Mouse (Mus musculus): ENCODE measurements around the gene Rnf186. TPM values are rescaled to one million over a fixed set of nuclear protein-coding genes. Genes with fewer than 3 reads are reported as not detected.

Gene Rnf186
- polyA plus RNA-seq, 1 experiment from 2014 or later: 0.29 TPM

GRCm38 (mm10) chr4:139011201-139011702 lies 44.3 kb downstream of the Rnf186 start:
- Histone ChIP-seq H3K4me3 (ENCODE audit: low read length) (no peak overlapping the region), H3K27ac (ENCODE audit: low read length) (no peak overlapping the region), H3K27me3 (ENCODE audit: control insufficient read depth, insufficient read depth, low read length) (no peaks in the 10 kb centered on the region), H3K9ac (ENCODE audit: low read length) (no peak overlapping the region), H3K36me3 (ENCODE audit: control insufficient read depth, insufficient read depth) (peaks cover 6% of the 10 kb centered on the region; the same call in 1 of the 2 replicates), H3K9me3 (replicated peaks; ENCODE audit: control insufficient read depth, low read length) (peaks cover 8% of the 10 kb centered on the region), H3K4me1 (ENCODE audit: control insufficient read depth, insufficient read depth, low read length) (no peaks in the 10 kb centered on the region), H3K4me2 (ENCODE audit: low read depth, low read length) (no peak overlapping the region)
- WGBS: 92% methylated on average over 13 of the region's 13 CpGs
- no peak for ATAC-seq (replicated peaks; ENCODE audit: extremely low read depth, insufficient read depth, low FRiP score)

- Histone ChIP-seq H3K36me3 (ENCODE audit: control insufficient read depth, insufficient read depth) (peaks cover 6% of the 10 kb centered on the region; the same call in 1 of the 2 replicates), H3K4me1 (ENCODE audit: control insufficient read depth, insufficient read depth, low read length) (no peaks in the 10 kb centered on the region), H3K9ac (ENCODE audit: low read length) (no peak overlapping the region), H3K4me2 (ENCODE audit: low read depth, low read length) (no peak overlapping the region), H3K27ac (ENCODE audit: low read length) (no peak overlapping the region), H3K27me3 (ENCODE audit: control insufficient read depth, insufficient read depth, low read length) (no peaks in the 10 kb centered on the region), H3K9me3 (replicated peaks; ENCODE audit: control insufficient read depth, low read length) (peaks cover 8% of the 10 kb centered on the region), H3K4me3 (ENCODE audit: low read length) (no peak overlapping the region)
- 69% methylated on average over 11 of the region's 11 CpGs for WGBS
- no peak for ATAC-seq (replicated peaks; ENCODE audit: extremely low read depth, insufficient read depth, low FRiP score)
Observed at GRCm38 (mm10) chr4:139013281-139013680, 46.4 kb downstream of the Rnf186 start.

DNA sequence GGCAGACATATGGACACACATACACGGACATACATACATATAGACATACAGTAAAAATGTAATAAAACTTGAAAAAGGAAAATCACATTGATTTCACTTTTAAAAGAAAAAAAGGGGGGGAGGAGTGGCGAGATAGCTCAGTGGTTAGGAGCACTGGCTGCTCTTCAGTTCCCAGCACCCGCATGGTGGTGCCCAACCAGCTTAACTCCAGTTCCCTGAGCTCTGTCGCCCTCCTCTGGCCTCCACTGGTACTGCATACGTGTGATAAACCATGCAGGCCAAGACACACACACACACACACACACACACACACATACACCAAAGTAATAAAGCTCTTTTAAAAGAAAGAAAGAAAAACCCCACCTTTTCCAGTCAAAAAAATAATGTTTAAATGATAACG lies 47.9 kb downstream of the Rnf186 start:
- Histone ChIP-seq H3K27me3 (ENCODE audit: control insufficient read depth, insufficient read depth, low read length) (no peaks in the 10 kb centered on the region), H3K27ac (ENCODE audit: low read length) (no peak overlapping the region), H3K4me2 (ENCODE audit: low read depth, low read length) (no peak overlapping the region), H3K9ac (ENCODE audit: low read length) (no peak overlapping the region), H3K9me3 (replicated peaks; ENCODE audit: control insufficient read depth, low read length) (peaks cover 8% of the 10 kb centered on the region), H3K4me3 (ENCODE audit: low read length) (no peak overlapping the region), H3K36me3 (ENCODE audit: control insufficient read depth, insufficient read depth) (peaks cover 6% of the 10 kb centered on the region; the same call in 1 of the 2 replicates), H3K4me1 (ENCODE audit: control insufficient read depth, insufficient read depth, low read length) (peaks cover 1% of the 10 kb centered on the region; the same call in 1 of the 2 replicates)
- 72% methylated on average over 6 of the region's 6 CpGs for WGBS
- ATAC-seq (replicated peaks; ENCODE audit: extremely low read depth, insufficient read depth, low FRiP score): no peak

Other genes with a start within 250 kb of the Rnf186 start
- gene Pla2g2c, start 242.3 kb upstream of the Rnf186 start, polyA plus RNA-seq (2015; fragmentation: Nextera tagmentation; extraction: Ambion mirVana): 0.17 TPM in 1 of 2 replicates, not detected in the other
- 1.3 and 1.5 TPM in 2 replicates for gene Ubxn10, start 229.9 kb upstream of the Rnf186 start, polyA plus RNA-seq (2015; fragmentation: Nextera tagmentation; extraction: Ambion mirVana)
- 0.07 and 0.15 TPM in 2 replicates for gene Pla2g2f, start 209.5 kb upstream of the Rnf186 start, polyA plus RNA-seq (2015; fragmentation: Nextera tagmentation; extraction: Ambion mirVana)
- gene Pla2g2d, start 191.4 kb upstream of the Rnf186 start, polyA plus RNA-seq (2015; fragmentation: Nextera tagmentation; extraction: Ambion mirVana): 0.12 TPM in 1 of 2 replicates, not detected in the other
- 2.7 and 3.8 TPM in 2 replicates for gene Pla2g5, start 103.6 kb upstream of the Rnf186 start, polyA plus RNA-seq (2015; fragmentation: Nextera tagmentation; extraction: Ambion mirVana)
- gene Gm13030, start 93.1 kb upstream of the Rnf186 start, polyA plus RNA-seq (2015; fragmentation: Nextera tagmentation; extraction: Ambion mirVana): not detected in 2 replicates
- 0.18 TPM in 1 of 2 replicates, not detected in the other for gene Pla2g2e, start 89.2 kb upstream of the Rnf186 start, polyA plus RNA-seq (2015; fragmentation: Nextera tagmentation; extraction: Ambion mirVana)
- gene Otud3, start 53.2 kb upstream of the Rnf186 start, polyA plus RNA-seq (2015; fragmentation: Nextera tagmentation; extraction: Ambion mirVana): 3.0 and 3.3 TPM in 2 replicates
- gene Tmco4, start 5.8 kb downstream of the Rnf186 start, polyA plus RNA-seq (2015; fragmentation: Nextera tagmentation; extraction: Ambion mirVana): 7.0 and 8.3 TPM in 2 replicates
- not detected in 2 replicates for gene Htr6, start 108.5 kb downstream of the Rnf186 start, polyA plus RNA-seq (2015; fragmentation: Nextera tagmentation; extraction: Ambion mirVana)
- gene Nbl1, start 125.9 kb downstream of the Rnf186 start, polyA plus RNA-seq (2015; fragmentation: Nextera tagmentation; extraction: Ambion mirVana): 25.8 and 28.9 TPM in 2 replicates
- 640 and 697 TPM in 2 replicates for gene Minos1, start 164.0 kb downstream of the Rnf186 start, polyA plus RNA-seq (2015; fragmentation: Nextera tagmentation; extraction: Ambion mirVana)
- gene Capzb, start 225.8 kb downstream of the Rnf186 start, polyA plus RNA-seq (2015; fragmentation: Nextera tagmentation; extraction: Ambion mirVana): 382 and 385 TPM in 2 replicates